Mouse (Mus musculus) olfactory bulb, adult 2 months (tissue): ENCODE data around the gene Ugt1a1. TPM values are rescaled to one million over a fixed set of nuclear protein-coding genes. Genes with fewer than 3 reads are reported as not detected.
"Not testable (repeated sequence)": the region's sequence is repeated elsewhere in the genome, so short reads cannot be mapped to it uniquely, and the experiment has no call there.

Experiments used
- H3K27ac ChIP-seq: fragments of 200-500 bp; 2 replicates; pipeline ENCODE4 v1.5.1; 2012; ENCODE audit warnings: low read depth, low read length; ENCODE audit not compliant: insufficient read depth
- H3K4me1 ChIP-seq: fragments of 200-500 bp; 2 replicates; pipeline ENCODE4 v1.6.1; 2012; ENCODE audit warnings: low read length; ENCODE audit not compliant: control insufficient read depth, insufficient read depth
- H3K4me3 ChIP-seq: fragments of 200-500 bp; 2 replicates; pipeline ENCODE4 v1.5.1; 2012; ENCODE audit warnings: mild to moderate bottlenecking, low read depth, low read length, moderate library complexity; ENCODE audit not compliant: insufficient read depth
- CTCF ChIP-seq: fragments of 200-500 bp; IDR thresholded peaks from 2 replicates; pipeline ENCODE4 v1.5.1; 2012; ENCODE audit warnings: low read depth, mild to moderate bottlenecking, low read length, moderate library complexity; ENCODE audit not compliant: insufficient read depth
- POLR2A ChIP-seq: fragments of 200-500 bp; IDR thresholded peaks from 2 replicates; pipeline ENCODE4 v1.6.1; 2012; ENCODE audit warnings: mild to moderate bottlenecking, low read depth, low read length, moderate library complexity; ENCODE audit not compliant: insufficient read depth
- WGBS: fragments of 180-500 bp; shearing (Covaris S2); methylation state at CpG from one replicate; pipeline ENCODE4 v1.1.7; 2018; 5-methylcytosine and 5-hydroxymethylcytosine counted together
- polyA plus RNA-seq: library from polyadenylated mRNA; stranded (reverse); fragments of >200 nt; gene quantifications from 2 replicates; pipeline ENCODE4 v1.2.4, GENCODE M21; 2012; ENCODE audit warnings: low replicate concordance; ENCODE audit not compliant: missing spikeins, insufficient read depth, insufficient read length

Gene Ugt1a1
- polyA plus RNA-seq, 1 experiment: not detected

DNA sequence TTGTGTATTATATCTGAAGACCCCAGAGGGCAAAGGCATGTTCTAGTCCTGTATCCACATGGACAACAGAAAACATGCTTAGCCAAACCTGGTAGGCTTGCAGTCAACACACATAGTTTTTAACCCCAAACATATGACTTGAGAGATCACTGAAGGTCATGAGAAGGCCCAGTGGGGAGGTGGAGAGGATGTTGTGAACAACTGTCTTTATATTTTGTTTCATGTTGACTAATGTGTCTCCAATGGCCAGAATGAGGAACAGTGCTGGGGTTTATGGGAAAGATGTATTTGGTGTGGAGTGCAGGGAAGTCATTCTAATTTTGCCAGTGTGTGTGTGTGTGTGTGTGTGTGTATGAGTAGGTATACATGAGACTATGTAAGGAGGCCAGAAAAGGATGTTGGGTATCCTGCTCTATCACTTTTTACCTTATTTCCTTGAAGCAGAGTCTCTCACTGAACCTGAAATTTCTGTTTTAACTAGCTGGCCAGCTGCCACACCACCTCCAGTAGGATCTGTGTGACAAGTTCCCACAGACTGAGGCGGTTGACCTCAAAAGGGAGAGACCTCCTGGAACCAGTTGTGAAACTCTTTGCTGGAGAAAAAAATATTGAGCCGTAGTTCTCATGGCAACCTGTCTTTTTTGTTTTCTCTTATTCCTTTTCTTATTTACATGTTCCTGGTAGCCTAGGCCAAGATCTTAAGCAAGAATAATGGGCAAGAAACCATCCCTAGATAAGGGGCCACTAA, 12.4 kb downstream of the Ugt1a1 start:
- WGBS: 66% methylated on average over 2 of the region's 2 CpGs
- H3K27ac ChIP-seq: no peak overlapping the region
- no peak for TF ChIP-seq POLR2A
- no peak for TF ChIP-seq CTCF
- H3K4me3 ChIP-seq: no peak overlapping the region
- H3K4me1 ChIP-seq: no peaks in the 10 kb centered on the region

DNA sequence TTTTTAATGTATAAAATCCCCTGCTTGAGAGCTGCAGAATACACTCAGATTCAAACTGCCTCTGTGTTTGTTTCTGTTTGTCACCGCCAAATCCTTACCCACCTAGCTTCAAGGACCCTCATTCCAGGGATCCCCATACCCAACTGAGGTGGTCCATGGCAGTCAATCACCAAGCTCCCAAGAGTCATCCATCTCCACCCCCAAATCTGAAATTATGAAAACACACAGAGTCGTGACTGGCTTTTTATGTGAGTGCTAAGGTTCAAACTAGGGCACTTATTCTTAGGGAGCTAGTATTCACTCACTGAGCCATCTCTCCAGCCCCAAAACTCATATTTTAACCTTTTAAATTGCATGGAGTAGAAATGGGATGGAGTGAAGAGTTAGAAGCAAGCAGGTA, 13.5 kb downstream of the Ugt1a1 start:
- H3K27ac ChIP-seq, H3K4me1 ChIP-seq, H3K4me3 ChIP-seq: not testable (repeated sequence)
- WGBS: 38% methylated on average over 2 of the region's 2 CpGs

DNA sequence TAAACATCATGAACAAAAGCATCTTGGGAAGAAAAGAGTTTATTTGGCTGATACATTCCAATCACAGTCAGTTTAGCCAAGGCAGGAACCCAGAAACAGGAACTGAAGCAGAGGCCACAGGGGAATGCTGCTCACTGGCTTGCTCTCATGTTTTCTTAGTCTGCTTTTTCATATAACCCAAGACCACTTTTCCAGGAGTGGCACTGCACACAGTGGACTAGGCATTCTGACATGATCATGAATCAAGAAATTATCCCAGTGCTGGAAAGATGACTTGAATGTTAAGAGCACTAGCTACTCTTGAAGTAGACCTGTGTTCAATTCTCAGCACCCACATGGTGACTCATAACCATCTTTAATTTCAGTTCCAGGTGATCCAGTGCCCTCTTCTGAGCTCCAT, 14.0 kb downstream of the Ugt1a1 start:
- no peaks in the 10 kb centered on the region for H3K4me1 ChIP-seq
- no peak overlapping the region for H3K4me3 ChIP-seq
- no peak overlapping the region for H3K27ac ChIP-seq
- TF ChIP-seq CTCF: no peak
- TF ChIP-seq POLR2A: no peak

DNA sequence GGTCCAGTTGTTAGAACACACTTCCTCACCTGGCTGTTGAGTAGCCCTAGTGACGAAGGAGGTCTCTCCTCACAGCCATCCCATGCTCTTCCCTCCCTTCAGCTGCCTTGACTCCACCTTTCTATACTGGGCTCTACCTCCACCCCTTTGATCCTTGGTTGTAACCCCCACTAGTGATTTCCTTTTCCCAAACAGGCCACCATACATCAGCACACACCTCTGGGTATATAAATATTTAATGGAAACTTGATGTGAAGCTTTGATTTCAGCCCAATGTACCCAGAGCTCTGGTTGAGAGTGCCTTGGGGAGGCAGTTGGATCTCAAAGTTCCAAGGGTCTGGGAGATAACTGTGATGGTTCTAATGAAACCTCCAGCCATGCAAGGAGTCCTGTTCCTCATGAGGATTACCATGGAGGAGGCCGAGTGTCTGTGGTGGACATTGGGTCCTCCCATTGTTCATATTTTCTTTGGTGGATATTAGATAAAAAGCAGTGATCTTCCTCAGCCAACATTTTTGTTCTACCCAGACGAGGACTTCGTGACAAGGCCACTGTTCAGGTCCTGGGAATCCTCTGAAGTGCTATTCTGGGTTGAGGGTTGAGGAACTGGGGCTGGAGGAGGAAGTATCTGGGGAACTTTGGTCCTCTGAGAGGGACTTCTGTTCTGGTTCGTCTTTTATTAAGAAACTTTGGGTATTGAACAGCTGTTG, 15.1 kb downstream of the Ugt1a1 start, which contains the start of gene Mroh2a:
TSS of gene Mroh2a (plus strand) at position 317 of the 710 bp plus-strand sequence.
- no peak within 1 kb of the TSS for H3K27ac ChIP-seq
- H3K4me1 ChIP-seq: no peaks in the 10 kb centered on the region
- TF ChIP-seq POLR2A (no peak), CTCF (no peak)
- no peak within 1 kb of the TSS for H3K4me3 ChIP-seq
- WGBS: 50% methylated on average over 5 of the region's 5 CpGs

DNA sequence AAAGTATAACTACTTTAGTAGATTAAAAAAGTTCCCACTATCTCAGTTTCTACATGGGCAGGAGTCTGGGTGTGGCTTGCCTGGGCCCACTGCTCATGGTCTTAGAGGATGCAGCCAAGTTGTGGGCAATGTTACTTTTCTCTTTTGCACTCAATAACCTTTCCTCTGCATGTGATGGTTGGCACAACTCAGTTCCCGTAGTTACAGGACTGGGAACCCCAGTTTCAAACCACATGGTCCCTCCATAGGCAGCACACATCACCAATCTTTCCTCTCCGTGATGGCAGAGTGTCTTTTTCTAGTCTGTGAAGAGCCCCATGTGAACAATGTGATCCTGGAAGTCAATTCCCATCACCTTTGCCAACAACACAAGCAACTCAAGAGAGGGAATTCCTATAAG, 15.7 kb downstream of the Ugt1a1 start:
- Histone ChIP-seq H3K27ac (no peak overlapping the region), H3K4me3 (no peak overlapping the region), H3K4me1 (no peaks in the 10 kb centered on the region)
- WGBS: 63% methylated on average over 2 of the region's 2 CpGs
- TF ChIP-seq CTCF (no peak), POLR2A (no peak)

DNA sequence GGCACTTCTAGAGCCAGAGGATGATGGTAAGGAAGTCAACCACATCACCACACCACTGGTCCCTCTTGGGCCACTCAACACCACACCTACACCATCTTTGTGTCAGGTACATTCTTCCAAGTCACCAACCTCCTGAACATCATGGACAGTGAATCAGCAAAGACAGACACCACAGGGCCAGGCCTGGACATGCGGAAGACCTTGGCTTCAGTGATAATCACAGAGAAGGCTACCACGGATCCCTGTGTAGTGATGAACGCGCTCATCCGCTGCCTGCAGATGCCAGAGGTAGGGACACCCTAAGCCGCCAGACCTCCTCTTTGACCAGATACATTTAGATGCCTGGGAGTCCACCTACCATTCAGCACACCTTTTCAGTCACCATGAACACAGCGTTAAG, 16.4 kb downstream of the Ugt1a1 start:
- Histone ChIP-seq H3K27ac (no peak overlapping the region), H3K4me1 (no peaks in the 10 kb centered on the region), H3K4me3 (no peak overlapping the region)
- no peak for TF ChIP-seq POLR2A
- TF ChIP-seq CTCF: no peak
- 74% methylated on average over 7 of the region's 7 CpGs for WGBS

DNA sequence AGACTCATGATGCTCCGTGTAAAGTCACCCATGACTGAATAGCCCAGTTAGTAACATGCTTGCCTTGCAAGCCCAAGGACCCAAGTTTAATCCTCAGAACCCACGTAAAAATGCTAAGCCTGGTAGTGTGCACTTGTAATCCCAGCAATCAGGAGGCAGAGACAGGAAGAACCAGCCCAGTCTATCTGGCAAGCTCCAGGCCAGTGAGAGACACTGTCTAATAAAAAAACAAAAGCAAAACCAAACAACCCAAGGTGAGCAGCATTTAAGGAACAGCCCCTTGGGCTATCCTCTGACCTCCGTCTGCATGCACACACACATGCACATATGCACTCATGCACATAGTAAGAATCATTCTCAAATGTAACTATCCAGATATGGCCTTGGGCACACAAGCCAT, 17.8 kb downstream of the Ugt1a1 start:
- H3K4me3 ChIP-seq: no peak overlapping the region
- 80% methylated on average over 3 of the region's 3 CpGs for WGBS
- H3K27ac ChIP-seq: no peak overlapping the region
- no peaks in the 10 kb centered on the region for H3K4me1 ChIP-seq
- TF ChIP-seq CTCF (no peak), POLR2A (no peak)

DNA sequence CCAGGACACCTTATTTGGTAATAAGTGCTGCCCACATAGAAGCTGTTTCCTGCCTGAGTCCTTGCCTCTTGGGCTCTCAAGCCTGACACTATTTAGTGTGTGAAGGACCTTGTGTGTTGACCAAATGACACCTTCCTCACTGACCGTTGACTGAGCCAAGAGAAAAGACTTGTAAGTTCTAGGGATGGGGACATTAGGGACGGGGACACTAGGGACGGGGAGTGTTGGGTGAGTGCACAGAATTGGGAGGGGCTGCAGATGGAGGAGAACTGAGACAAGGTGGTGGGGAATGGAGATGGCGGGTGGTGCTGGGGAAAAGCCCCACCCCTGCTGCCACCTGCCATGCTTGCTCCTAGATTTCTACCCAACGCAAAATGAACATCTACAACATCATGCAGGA, 18.2 kb downstream of the Ugt1a1 start:
- no peak overlapping the region for H3K27ac ChIP-seq
- no peaks in the 10 kb centered on the region for H3K4me1 ChIP-seq
- no peak for TF ChIP-seq POLR2A
- H3K4me3 ChIP-seq: no peak overlapping the region
- 86% methylated on average over 5 of the region's 5 CpGs for WGBS

DNA sequence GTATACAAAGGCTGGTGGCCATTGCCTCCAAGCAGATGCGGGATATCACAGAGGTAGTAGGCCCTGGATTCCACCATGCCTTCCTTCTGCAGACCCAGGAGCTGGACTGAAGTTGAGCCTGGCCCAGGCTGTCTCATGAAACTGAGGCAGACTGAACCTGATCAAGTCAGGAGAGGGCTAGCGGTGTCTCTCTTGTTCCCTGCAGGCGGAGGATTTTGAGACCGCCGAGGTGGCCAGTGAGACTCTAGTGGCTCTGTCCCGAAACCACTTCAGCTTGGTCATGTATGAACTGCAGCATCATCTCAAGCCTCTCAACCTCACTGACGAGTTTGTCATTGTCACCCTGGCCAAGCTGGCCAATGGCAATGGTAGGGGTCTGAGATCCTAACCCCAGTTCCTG, 18.7 kb downstream of the Ugt1a1 start:
- H3K27ac ChIP-seq: no peak overlapping the region

More for the DNA sequence above, 18.7 kb downstream of the Ugt1a1 start:
- TF ChIP-seq POLR2A (no peak), CTCF (no peak)
- WGBS: 74% methylated on average over 7 of the region's 7 CpGs
- Histone ChIP-seq H3K4me3 (no peak overlapping the region), H3K4me1 (no peaks in the 10 kb centered on the region)
